Mouse (Mus musculus) C2C12 (cell line): ENCODE data around the gene Mfsd2b.

Experiments used
- CEBPB ChIP-seq: IDR thresholded peaks from one replicate; pipeline ENCODE4 v1.6.1; 2011; ENCODE audit warnings: low read depth, mild to moderate bottlenecking, control low read depth, moderate library complexity
- CTCF ChIP-seq: IDR thresholded peaks from one replicate; pipeline ENCODE4 v1.5.1; 2011; ENCODE audit not compliant: control insufficient read depth, insufficient read depth, insufficient read length
- FOSL1 ChIP-seq: IDR thresholded peaks from one replicate; pipeline ENCODE4 v1.8.0; 2011; ENCODE audit warnings: mild to moderate bottlenecking, low read length; ENCODE audit not compliant: poor library complexity, insufficient read depth, severe bottlenecking
- MAX ChIP-seq: IDR thresholded peaks from one replicate; pipeline ENCODE4 v1.6.1; 2011; ENCODE audit warnings: mild to moderate bottlenecking, control low read depth
- MYOD1 ChIP-seq: IDR thresholded peaks from one replicate; pipeline ENCODE4 v1.6.1; 2011; ENCODE audit warnings: low read depth; ENCODE audit not compliant: control insufficient read depth, insufficient read length
- MYOG ChIP-seq: IDR thresholded peaks from one replicate; pipeline ENCODE4 v1.6.1; 2011; ENCODE audit not compliant: control insufficient read depth, insufficient read length; ENCODE audit errors: extremely low read depth

GRCm38 (mm10) chr12:4816680-4817360 lies 57.3 kb downstream of the Mfsd2b start:
- no peak for TF ChIP-seq MYOG
- no peak for TF ChIP-seq MAX
- no peak for TF ChIP-seq MYOD1
- TF ChIP-seq CTCF = no peak
- TF ChIP-seq CEBPB = no peak
- no peak for TF ChIP-seq FOSL1
